Mouse (Mus musculus) forebrain, embryonic 16.5 days (tissue): ENCODE data around the gene Gja10. TPM values are rescaled to one million over a fixed set of nuclear protein-coding genes. Genes with fewer than 3 reads are reported as not detected.

ENCODE experiments used
- polyA plus RNA-seq: library from polyadenylated mRNA; unstranded; fragments of >200 nt; fragmentation: Nextera tagmentation; extraction: Ambion mirVana; gene quantifications from 2 replicates; pipeline ENCODE4 v1.2.1, GENCODE M21; 2015

The Gja10 gene
- polyA plus RNA-seq, 1 experiment from 2014 or later: not detected

Other genes starting within 250 kb of the Gja10 start
- gene Casp8ap2, start 12.7 kb upstream of the Gja10 start, polyA plus RNA-seq: 57.3 and 64.3 TPM in 2 replicates
- gene Mdn1, start 54.4 kb upstream of the Gja10 start, polyA plus RNA-seq: 14.6 and 18.0 TPM in 2 replicates
- gene Lyrm2, start 197.5 kb upstream of the Gja10 start, polyA plus RNA-seq: 118 and 123 TPM in 2 replicates